In the genomic region with DNA sequence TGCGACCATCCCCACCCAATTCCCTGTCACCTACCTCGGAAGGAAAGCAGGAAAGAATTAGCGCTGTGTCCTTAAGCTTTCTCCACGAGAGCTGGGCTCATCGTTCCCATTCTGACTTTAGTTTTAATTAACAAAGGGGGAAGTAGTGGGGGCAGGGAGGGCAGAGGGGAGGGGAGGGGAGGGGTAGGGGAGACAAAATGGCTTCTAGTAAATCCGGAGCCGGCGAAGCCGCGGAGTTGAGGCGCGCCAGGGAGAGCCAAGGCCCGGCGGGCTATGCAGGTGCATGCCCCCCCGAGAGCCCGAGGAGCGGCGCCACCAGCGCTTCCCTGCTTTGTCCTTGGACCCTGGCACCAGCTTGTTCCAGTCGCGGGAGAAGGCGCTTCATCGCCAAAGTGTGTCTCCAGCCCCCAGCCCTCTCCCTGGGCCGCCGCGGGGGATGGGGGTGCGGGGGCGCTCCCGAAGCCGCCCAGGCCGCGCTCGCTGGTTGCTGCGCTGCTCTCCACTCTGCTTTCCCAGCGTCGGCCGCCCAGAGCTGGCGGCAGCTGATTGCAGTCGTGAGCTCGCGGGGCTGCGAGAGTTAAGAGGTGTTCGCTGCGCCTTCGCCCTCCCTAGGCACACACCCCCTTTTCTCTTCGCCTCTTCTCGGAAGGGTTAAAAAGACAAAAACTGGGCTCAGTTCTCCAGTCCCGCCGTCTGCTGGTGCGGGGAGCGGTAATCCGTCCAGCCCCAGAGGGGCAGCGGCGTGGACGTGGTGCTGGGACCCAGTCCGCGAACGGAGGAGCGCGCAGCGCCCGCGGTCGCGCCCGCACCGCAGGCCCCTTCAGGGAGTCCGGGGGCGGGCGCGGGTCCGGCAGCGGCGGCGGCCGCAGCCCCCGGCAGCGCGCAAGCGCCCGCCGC, we compare ENCODE assay signal across 8 mouse cellular contexts. TPM values are rescaled to one million over a fixed set of nuclear protein-coding genes. Genes with fewer than 3 reads are reported as not detected.
A peak's percentile ranks its signal among the peaks of the same experiment; 100 is the strongest.
DNase-seq lines count a peak whose midpoint lies in the region; ATAC-seq and TF ChIP-seq lines count a peak whose summit lies in the region.

No protein-coding gene starts in this region.

- peak; percentile 46 for ATAC-seq in hindbrain, embryonic 11.5 days (ENCODE audit: low FRiP score)

- peaks cover 2% of the 10 kb centered on the region; the same call in 1 of the 2 replicates for H3K27me3 ChIP-seq in heart, adult 2 months (ENCODE audit: control insufficient read depth, insufficient read depth, low read length)
- H3K27me3 ChIP-seq in hindbrain, embryonic 11.5 days (ENCODE audit: control insufficient read depth, insufficient read depth, low read length): no peaks in the 10 kb centered on the region

- DNase-seq in heart, adult 2 months: peak; percentile 29 to 40
- DNase-seq in heart, adult 8-10 months (ENCODE audit: low spot score): no peak
- peak; percentile 74 for DNase-seq in R1 (ENCODE audit: low read depth, low spot score)
- DNase-seq in embryo, embryonic 9.5 days (ENCODE audit: extremely low spot score): peak; percentile 55
- DNase-seq in hindbrain, embryonic 11.5 days (ENCODE audit: low spot score): peak; percentile 76
- peak; percentile 19 for DNase-seq in liver
- DNase-seq in neural tube, embryonic 10.5 days (ENCODE audit: extremely low spot score, low spot score): peak; percentile 65
- DNase-seq in yolk sac, embryonic 10.5 days (ENCODE audit: low spot score): peak; percentile 34

- no peaks in the 10 kb centered on the region for H3K36me3 ChIP-seq in heart, adult 2 months (ENCODE audit: control insufficient read depth, insufficient read depth, low read length)
- H3K36me3 ChIP-seq in hindbrain, embryonic 11.5 days (ENCODE audit: control insufficient read depth, insufficient read depth, low read length): no peaks in the 10 kb centered on the region

- peak overlapping the region; percentile 68 for H3K4me3 ChIP-seq in heart, adult 2 months
- H3K4me3 ChIP-seq in hindbrain, embryonic 11.5 days (ENCODE audit: low read depth, low read length): peak overlapping the region; percentile 80

- 3% methylated on average over 82 of the region's 82 CpGs for WGBS in heart, adult 2 months
- under 1% methylated on average over 54 of the region's 82 CpGs for WGBS in hindbrain, embryonic 11.5 days

- no peak for TF ChIP-seq POLR2A in heart, adult 2 months (IDR thresholded peaks at IDR 0.05; ENCODE audit: insufficient read depth, low read depth, low read length)

- H3K27ac ChIP-seq in heart, adult 2 months: no peak overlapping the region
- H3K27ac ChIP-seq in hindbrain, embryonic 11.5 days (ENCODE audit: low read depth, low read length): peak overlapping the region; percentile 88

- H3K4me2 ChIP-seq in hindbrain, embryonic 11.5 days (replicated peaks; ENCODE audit: low read depth, low read length): peak overlapping the region; percentile 99

- no peaks in the 10 kb centered on the region for H3K79me2 ChIP-seq in heart, adult 2 months (replicated peaks; ENCODE audit: control insufficient read depth, insufficient read depth, low read length)

- H3K4me1 ChIP-seq in heart, adult 2 months (ENCODE audit: control insufficient read depth, insufficient read depth, low read length): peaks cover 2% of the 10 kb centered on the region; the same call in 1 of the 2 replicates
- H3K4me1 ChIP-seq in hindbrain, embryonic 11.5 days (replicated peaks; ENCODE audit: control insufficient read depth, insufficient read depth, low read length): peaks cover 9% of the 10 kb centered on the region; the same call in 1 of the 2 replicates

- no peak for TF ChIP-seq CTCF in heart, adult 2 months (IDR thresholded peaks at IDR 0.05)

- no peak for TF ChIP-seq EP300 in heart, adult 2 months (IDR thresholded peaks at IDR 0.05; ENCODE audit: insufficient read depth, low read depth, low read length)

- intact Hi-C loops in heart, adult 2 months (cut with DNase I): loop anchor here (5.0 kb wide), 1 partner anchor 410 kb away; the partner anchor contains the start of gene Arf5

- H3K9ac ChIP-seq in heart, adult 2 months (ENCODE audit: low read depth, low read length): peak overlapping the region; percentile 51
- peak overlapping the region; percentile 96 for H3K9ac ChIP-seq in hindbrain, embryonic 11.5 days (ENCODE audit: low read depth, low read length)

- H3K9me3 ChIP-seq in hindbrain, embryonic 11.5 days (ENCODE audit: control insufficient read depth, low read length): no peaks in the 10 kb centered on the region

RNA-seq across cellular contexts. Expression of gene Lrrc4, which starts 0.6 kb away (rescaled TPM):
- under 1 TPM; 0.43 to 0.47 TPM for total RNA-seq in heart, adult 2 months (2021)
- polyA plus RNA-seq in heart, adult 2 months (2012; rRNA removed): 0.67 and 0.68 TPM in 2 replicates
- total RNA-seq in heart, adult 8-10 months (2022): under 1 TPM; 0.62 to 0.98 (median 0.76) TPM
- 4.5 and 4.7 TPM in 2 replicates for polyA plus RNA-seq in hindbrain, embryonic 11.5 days (2014; fragmentation: Nextera tagmentation; extraction: Ambion mirVana)
